Mouse (Mus musculus): ENCODE data around the gene Tsc22d1.

Gene Tsc22d1

DNA sequence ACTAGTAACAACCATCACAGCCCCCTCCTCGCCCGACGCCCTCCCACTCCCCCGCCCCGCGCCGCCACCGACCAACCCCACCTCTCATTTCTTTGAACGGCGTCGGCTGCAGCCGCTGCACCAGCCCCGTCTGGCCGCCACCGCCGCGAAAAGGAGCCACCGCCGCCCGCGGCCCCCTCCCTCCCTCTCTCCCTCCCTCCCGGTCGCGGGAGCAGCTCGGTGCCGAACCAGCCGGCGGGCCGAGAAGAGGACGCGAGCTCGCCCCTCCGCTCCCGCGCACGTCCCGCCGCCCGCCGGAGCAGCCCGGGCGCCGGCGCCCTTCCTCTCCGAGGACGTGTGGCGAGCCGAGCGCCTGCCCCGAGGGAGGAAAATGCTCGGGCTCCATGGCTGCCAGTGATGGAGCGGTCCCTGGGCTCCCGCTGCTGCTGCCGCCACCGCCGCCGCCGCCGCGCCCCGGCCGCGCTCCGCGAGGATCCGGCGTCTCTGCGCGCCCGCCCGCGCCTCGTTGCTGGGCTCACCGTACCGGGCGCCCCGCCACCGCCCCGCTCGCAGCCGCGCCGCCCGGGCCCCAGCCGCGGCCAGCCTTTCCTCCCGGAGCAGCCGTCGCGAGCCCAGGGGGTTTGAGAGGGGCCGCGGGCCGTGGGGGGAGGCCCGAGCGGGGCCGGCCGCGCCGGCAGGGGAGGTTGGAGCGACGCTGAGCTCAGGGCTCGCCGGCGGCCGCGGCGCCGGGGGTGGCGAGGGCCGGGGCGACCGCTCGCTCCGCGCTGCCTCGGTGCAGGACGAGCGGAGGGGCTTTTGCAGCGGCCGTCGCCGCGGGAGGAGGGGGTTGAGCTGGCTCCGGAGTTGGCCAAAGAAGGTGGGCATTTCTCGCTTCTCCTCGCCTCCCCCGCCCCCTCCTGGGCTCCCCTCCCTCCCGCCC is at the start of gene Tsc22d1:
Gene Tsc22d1, plus strand, starts transcription at position 100 of the 919 bp plus-strand sequence.
- peak; percentile 69 to 73 for DNase-seq

DNA sequence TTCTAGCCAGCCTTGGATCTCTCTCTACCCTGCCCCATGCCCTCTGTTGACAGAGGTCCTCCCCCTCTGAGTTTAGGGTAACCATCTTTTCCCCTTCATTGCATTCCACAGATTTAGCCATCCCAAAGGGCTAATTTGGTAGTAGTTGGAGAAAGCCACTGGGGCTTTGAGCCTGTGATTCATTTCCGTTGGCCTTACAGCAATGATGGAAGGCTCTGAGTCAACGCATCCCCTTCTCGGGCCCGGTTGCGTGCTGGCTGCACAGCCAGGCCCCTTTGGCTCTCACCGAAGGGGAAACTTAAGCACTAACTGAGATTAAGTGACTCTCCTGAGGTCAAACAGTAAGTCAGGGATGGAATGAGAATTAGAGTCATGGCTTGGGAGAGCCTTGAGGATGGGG is 41.1 kb upstream of the Tsc22d1 start:
- DNase-seq: no peak

DNA sequence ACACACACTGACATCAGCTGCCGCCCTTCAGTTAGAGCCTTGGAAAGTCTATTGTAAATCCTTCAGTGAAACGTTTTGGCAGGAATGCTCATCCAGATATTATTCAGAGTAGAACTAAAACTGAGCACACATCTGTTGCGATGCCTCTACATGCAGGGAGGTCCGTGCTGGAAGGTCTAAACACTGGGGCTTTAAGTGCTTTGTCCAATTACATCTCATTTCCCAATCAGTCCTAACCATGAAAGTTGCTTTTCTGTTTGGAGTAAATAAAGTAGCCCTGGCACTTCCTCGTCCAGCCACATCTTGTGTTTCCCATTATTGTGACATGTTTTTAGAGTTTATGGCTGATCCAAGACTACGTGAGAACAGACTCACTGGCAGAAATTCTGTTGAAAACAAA is 40.2 kb upstream of the Tsc22d1 start:
- no peak for DNase-seq

DNA sequence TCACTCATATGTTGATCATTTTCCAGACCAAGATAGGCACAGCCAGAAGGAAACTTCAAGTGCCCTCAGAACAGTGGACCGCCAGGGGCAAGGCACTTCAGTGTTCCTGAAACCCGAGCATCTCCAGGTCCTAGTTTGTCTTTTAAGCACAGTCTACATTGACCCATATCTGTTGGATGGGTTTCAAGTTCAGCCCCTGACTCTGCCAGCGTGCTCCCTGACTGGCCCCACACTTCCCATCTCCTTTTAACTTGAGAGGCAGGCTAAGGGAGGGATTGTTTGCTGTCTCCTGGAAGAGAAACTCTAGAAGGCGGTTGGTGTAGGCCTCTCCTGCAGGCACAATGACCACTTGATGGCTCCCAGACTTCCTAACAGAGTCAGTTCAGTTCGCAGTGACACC is 38.2 kb upstream of the Tsc22d1 start:
- DNase-seq: no peak

DNA sequence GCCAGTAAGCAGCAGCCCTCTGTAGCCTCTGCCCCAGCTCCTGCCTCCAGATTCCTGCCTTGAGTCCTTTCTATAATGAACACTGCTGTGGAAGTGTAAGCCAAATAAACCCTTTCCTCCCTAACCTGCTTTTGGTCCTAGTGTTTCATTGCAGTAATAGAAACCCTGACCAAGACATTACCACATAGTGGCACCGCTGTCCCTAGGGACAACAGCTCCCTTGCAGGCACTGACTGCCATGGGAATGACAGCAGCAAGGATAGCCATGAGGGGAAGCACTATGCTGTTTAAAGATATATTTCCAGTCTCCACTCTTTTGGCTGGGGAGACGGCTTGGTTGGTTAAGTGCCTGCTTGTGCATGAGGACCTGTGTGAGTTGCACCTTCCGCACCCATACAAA is 35.4 kb upstream of the Tsc22d1 start:
- DNase-seq: no peak

DNA sequence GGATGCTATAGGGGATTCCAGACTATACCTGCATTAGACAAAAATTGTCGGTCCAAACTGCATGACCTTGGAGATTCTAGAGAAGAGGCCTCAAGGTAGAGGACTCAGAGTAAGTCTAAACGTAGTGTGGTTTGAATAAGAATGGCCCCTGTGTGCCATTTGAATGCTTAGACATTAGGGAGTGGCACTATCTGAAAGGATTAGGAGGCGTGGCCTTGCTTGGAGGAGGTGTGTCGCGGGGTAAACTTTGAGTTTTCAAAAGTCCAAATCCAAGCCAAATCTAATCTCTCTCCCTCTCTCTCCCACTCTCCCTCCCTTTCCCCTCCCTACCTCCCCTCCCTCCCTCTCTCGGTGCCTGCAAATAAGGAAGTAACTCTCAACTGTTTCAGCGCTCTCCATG is 26.7 kb upstream of the Tsc22d1 start:
- no peak for DNase-seq

DNA sequence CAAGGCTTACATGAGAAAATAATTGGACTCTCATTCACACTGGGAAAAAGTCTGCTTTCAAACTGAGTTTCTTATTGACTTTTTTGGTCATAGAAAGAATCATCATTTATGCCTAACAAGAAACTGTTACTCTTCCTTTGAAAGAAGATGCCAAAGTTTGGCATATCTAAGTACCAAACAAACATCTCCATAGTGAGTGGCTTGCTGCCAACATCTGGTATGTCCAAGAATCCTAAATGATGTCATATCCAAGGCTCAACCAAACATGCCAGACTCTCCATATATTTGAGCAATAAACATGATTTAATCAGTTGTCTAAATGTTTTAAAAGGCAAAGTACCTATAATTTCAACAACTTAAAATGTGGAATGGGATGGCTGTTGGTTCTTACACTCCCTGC is 16.5 kb upstream of the Tsc22d1 start:
- no peak for DNase-seq

DNA sequence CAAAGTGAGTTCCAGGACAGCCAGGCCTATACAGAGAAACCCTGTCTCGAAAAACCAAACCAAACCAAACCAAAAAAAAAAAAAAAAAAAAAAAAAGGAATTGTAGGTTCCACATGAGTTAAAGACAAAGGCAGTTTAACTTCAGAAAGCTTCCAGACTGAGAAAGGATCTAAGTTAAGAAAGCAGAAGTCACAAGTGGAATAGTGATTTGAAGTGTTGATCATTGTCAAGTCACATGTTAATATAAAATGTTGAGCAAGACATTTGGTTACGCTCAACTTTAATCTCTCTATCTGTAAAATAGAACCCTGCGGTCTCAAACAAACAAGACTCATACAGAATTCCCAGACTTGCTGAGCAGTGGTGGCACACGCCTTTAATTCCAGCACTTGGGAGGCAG is 12.2 kb upstream of the Tsc22d1 start:
- no peak for DNase-seq

DNA sequence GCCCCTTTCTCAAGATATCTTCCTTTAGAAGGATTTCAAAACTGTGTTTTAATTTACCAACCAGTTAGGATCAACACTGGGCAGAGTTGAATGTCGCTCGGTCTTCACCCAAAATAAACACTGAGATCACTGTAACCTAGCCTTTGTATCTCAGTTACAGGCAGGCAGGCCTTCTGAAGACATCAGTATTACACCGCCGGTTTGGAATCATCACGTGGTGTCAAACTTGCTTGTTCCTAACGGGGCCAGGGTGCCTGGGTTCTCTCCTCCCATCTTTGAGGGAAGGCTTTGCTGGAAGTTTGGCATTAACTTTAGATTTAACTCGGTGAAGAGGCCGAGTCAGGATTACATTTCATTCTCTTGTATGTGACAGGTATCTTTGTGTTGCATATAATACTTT is 5.7 kb upstream of the Tsc22d1 start:
- DNase-seq: no peak

DNA sequence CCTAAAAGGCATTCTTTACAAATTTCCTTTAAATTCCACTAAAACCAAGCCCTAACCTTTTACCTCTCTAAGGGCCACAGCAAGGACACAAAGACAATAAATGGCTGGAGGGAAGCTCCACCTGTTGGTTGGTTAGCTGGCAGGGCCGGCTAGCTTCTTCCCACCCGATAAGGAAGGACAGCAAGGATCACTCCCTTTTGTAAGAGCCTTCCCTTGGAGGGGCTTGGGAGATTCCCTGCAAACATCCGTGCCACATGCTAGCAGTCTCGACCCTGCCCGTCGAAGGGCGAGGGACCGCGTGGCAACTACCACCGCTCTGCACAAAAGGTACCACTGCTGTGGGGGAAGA is 1.0 kb upstream of the Tsc22d1 start:
- no peak for DNase-seq

DNA sequence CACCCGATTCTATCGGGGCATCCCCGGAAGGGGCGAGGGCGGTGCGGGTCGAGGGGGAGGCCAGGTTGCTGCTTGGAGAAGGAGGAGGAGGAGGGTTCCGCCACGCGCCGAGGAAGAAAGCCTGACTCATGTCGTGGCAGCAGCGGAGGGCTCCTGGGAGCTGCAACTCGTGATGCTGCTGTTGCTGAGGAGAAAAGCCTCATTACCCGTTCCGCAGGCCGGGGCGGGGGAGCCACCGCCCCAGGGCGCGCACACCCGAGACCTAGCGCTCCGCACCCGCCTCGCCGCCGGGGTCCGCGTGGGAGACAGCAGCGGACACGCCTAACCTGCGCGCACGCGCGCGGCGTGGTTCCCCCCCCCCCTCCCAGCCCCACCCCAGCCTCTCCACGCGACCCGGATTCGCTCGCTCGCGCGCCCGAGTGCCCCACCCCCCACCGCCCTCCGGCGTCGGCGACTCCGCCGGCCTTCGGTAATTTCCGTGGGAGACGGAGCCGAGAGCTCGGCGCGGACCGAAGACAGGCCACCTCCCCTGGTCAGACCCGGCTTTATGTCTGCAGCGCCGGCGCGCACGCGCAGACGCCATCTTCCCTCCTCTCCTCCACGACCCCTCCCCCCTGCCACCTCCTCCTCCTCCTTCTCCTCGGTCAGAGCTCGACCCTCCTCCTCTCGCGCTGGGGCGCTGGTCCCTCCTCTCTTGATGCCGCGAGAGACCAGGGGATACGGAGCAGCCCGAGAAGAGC is 469 bp upstream of the Tsc22d1 start:
- DNase-seq: peak; percentile 99

DNA sequence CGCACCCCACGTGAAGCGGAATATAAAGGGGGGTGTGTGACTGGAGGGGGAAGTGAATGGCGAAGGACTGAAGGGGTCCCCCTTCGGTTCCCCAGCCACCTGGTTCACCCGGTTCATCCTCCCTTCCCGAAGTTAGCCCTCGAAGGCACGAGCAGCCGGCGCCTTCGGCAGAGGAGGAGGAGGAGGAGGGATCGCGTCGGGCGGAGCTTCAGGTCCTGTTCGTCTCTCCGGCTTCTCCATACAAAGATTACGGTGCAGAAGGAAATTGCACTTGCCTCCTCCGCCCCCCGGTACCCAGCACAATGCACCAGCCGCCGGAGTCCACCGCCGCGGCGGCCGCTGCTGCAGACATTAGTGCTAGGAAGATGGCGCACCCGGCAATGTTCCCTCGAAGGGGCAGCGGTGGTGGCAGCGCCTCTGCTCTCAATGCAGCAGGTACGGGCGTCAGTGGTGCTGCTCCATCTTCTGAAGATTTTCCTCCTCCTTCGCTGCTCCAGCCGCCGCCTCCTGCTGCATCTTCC is 1.1 kb downstream of the Tsc22d1 start:
- peak; percentile 71 for DNase-seq

DNA sequence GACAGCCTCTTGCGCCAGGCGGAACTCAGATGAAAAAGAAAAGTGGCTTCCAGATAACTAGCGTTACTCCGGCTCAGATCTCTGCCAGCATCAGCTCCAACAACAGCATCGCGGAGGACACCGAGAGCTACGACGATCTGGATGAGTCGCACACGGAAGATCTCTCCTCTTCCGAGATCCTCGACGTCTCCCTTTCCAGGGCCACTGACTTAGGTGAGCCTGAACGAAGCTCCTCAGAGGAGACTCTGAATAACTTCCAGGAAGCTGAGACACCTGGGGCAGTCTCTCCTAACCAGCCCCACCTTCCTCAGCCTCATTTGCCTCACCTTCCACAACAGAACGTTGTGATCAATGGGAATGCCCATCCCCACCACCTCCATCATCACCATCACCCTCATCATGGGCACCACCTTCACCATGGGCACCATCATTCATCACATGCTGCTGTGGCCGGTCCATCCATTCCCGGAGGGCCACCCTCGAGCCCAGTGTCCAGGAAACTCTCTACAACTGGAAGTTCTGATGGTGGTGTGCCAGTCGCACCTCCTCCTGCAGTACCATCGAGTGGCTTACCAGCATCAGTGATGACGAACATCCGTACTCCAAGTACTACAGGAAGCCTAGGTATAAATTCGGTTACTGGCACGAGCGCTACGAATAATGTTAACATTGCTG is 1.7 kb downstream of the Tsc22d1 start:
- DNase-seq: peak in 1 of 2 experiments; percentile 27

DNA sequence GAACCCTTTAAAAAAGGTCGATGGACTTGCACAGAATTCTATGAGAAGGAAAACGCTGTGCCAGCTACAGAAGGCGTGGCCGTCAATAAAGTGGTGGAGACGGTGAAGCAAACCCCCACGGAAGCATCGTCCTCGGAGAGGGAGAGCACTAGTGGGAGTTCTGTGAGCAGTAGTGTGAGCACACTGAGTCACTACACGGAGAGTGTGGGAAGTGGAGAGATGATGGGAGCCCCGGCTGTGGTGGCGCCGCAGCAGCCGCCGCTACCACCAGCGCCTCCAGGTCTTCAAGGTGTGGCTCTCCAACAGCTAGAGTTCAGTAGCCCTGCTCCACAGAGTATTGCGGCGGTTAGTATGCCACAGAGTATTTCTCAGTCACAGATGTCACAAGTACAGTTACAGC is 2.6 kb downstream of the Tsc22d1 start:
- DNase-seq: peak in 1 of 2 experiments; percentile 11

DNA sequence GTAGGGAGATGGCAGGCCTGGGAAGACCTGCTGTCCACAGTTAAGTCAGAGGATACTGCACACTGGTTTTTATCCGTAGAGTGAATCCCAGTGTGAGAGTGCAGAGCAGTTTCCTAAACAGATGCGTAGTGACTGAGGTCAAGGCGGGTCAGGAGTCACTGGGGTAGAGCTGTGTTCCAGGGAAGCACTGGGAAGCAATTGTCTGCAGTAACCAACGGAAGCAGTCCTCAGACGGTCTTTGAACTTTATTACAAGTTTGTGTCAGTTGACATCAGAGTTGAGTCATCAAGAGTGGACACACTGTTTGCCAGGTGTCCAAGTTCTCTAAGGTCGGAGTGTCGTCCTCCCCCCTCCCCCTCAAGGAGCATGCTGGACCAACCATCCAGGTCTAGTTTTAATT is 6.0 kb downstream of the Tsc22d1 start:
- DNase-seq: no peak

DNA sequence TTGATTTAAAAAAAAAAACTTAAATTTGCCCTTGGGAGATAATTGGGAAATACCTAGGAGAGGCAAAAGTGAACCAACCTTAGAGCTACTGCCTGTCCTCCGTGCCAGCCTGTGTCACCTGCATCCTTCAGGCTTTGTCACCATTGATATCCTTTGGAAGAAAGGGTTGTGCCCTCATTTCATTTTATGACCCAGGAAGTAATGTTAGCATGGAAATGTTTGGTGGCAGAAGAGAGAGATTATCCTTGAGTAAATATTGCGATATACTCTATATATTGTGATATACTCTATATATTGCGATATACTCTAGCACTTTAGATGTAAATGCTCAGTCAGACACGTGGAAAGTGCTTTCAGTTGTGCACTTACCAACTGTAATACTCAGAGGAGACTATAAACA is 6.4 kb downstream of the Tsc22d1 start:
- DNase-seq: no peak

DNA sequence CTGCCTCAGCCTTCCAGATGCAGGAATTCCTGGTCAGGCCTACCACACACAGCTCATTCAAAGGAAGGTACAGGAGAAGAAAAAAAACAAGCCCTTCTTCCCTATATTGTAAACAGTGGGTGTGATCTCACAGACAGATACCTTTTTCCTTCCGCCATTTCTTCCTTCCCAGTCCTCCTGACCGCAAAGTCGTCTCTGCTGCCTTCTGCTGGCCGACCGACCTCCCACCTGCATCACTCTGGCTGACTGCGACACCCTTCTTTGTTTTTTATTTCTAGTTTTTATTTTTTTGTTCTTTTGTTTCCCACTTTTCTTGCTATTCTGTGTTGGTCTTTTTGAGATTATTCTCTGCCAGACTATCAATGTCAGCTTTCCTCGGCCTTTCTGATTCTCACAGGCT is 10.7 kb downstream of the Tsc22d1 start:
- no peak for DNase-seq

DNA sequence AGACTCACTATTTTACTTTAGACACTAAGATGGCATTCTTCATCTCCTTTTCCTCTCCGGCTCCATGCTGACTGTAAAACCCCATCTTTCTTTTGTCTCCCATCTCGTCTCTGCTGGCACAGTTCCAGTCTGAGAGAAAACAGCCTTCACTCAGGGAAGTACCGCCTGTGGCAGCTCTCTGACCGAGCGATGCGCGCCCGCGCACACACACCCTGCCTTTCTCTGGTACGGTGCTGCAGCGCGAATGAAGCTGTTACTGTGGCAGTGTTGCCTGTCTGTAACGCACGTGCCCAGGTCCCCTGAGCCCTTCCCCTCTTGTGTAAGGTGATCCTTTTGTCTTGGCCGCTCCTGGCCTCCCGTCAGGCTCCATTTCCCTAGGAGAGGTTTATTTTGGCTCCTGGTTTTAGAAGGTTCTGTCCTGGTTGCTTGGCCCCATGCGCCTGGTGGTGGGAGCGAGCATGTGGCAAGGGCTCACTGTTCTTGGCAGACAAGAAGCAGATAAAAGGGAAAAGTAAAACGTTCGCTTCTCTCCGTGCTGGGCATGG is 11.3 kb downstream of the Tsc22d1 start:
- DNase-seq: no peak

DNA sequence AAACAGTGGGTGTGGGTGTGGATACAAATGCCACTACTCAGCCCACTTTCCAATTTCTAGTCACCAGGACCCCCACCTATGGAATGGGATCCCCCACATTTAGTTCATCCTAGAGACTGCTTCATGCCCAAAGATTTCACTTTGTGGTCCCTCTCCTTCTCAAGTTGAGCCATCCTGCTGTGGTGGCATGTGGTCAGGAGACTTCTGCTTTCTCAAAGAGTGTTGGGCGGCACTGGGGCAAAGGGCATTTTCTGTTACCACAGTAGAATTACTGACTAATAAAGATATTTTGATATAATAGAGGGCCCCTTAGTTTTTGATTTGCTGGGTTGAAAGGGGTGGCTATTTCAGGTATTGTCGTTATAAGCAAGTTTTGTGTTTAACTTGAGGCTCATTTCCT is 14.1 kb downstream of the Tsc22d1 start:
- no peak for DNase-seq

DNA sequence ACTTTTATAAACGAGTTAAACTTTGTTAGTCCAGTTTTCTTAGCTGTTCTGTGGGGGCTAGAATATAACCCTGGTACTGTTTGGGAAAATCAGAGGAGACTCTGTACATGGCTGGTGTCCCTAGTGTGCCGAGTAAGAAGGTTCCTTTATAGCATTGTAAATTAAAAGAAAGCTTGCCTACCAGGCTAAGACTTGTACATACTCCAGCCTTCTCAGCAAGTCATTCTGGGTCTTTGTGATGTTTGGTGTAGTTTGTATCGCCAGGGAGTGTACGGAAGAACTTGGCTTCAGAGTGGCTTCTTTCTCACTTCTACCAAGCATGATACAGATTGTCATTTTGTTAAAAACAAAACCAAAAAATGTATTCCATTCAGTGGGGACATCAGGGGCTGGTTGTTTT is 17.2 kb downstream of the Tsc22d1 start:
- no peak for DNase-seq

DNA sequence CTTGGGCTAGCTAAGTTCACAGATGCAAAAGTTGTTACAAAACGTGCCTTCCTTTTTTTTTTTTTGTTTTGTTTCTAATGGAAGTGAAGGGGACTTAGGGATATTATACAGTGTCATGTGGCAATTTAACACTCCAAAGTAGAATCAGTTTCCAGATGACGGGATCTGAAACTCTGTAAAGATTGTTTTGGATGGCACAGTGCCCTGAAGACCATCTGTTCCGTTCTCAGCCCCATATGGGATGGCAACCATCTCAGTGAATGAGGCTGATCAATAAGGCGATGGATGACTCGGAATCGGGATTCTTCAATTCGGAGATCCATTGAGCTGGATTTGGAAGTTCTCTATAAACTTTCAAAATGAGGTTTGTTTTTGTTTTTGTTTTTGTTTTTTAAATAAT is 17.6 kb downstream of the Tsc22d1 start:
- peak; percentile 37 to 56 for DNase-seq

DNA sequence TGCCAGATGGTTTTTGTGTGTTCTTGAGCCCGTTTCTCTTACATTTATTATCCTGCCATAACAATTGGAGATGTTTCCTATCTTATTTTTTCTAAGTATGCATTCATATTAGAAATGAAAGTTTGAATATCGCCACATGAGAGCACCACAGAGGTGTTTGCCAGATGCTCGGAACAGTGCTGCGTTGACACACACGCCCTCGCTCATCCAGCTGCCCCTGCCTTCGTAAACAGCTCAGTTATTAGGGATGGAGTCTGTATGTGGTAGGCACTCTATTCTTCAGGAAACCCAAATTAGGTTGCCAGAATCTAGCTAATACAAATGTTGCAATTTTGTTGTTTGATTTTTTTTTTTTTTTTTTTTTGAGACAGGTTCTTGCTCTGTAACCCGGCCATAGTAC is 18.1 kb downstream of the Tsc22d1 start:
- no peak for DNase-seq

DNA sequence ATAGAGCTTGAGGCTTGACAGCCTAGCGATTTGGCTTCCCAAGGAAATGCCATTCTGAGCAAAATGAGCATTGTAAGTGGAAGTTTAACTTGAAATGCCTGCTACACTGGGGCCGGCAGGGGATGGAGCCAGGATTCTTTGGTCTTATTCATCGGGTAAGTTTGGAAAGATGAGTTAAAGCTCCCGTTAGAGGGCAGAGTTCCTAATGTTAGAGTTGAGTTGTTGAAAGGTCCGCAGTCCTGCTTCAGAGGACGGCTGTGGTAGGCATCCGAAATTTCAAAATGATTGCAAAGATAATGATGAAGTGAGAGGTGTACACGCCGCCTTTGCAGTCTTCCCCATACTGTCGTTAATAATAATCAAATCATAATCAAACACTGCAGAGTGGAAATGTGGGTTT is 27.4 kb downstream of the Tsc22d1 start:
- no peak for DNase-seq

Measured in cerebellum, postnatal 25 days (tissue).